ENCODE assay signal across 8 mouse cellular contexts in genomic region chr8:125568851-125569532, GRCm38 (mm10). TPM values are rescaled to one million over a fixed set of nuclear protein-coding genes. Genes with fewer than 3 reads are reported as not detected.
DNase-seq lines count a peak whose midpoint lies in the region; ATAC-seq and TF ChIP-seq lines count a peak whose summit lies in the region.

No protein-coding gene starts in this region.

- H3K27me3 ChIP-seq in thymus, adult 2 months (ENCODE audit: control insufficient read depth, insufficient read depth, low read length): no peaks in the 10 kb centered on the region
- no peaks in the 10 kb centered on the region for H3K27me3 ChIP-seq in limb, embryonic 14.5 days (ENCODE audit: control insufficient read depth, insufficient read depth, low read length)
- peaks cover 7% of the 10 kb centered on the region; the same call in 1 of the 2 replicates for H3K27me3 ChIP-seq in midbrain, embryonic 14.5 days (ENCODE audit: control insufficient read depth, insufficient read depth, low read length)
- no peaks in the 10 kb centered on the region for H3K27me3 ChIP-seq in stomach, embryonic 15.5 days (replicated peaks)

- 0 out of 2 replicates have a peak, but pooled peaks cover 3% of the 10 kb centered on the region for H3K9me3 ChIP-seq in limb, embryonic 14.5 days (ENCODE audit: control insufficient read depth, low read length)
- no peaks in the 10 kb centered on the region for H3K9me3 ChIP-seq in midbrain, embryonic 14.5 days (ENCODE audit: control insufficient read depth, low read length)
- H3K9me3 ChIP-seq in stomach, embryonic 15.5 days: no peaks in the 10 kb centered on the region

- under 1% methylated on average over 39 of the region's 39 CpGs for WGBS in thymus, adult 2 months
- under 1% methylated on average over 39 of the region's 39 CpGs for WGBS in limb, embryonic 14.5 days
- under 1% methylated on average over 39 of the region's 39 CpGs for WGBS in midbrain, embryonic 14.5 days
- WGBS in stomach, embryonic 15.5 days: under 1% methylated on average over 39 of the region's 39 CpGs

- no peaks in the 10 kb centered on the region for H3K36me3 ChIP-seq in thymus, adult 2 months (ENCODE audit: control insufficient read depth, insufficient read depth, low read length)
- no peaks in the 10 kb centered on the region for H3K36me3 ChIP-seq in limb, embryonic 14.5 days (ENCODE audit: control insufficient read depth, insufficient read depth, low read length)
- H3K36me3 ChIP-seq in midbrain, embryonic 14.5 days (ENCODE audit: control insufficient read depth, insufficient read depth, low read length): no peaks in the 10 kb centered on the region
- H3K36me3 ChIP-seq in stomach, embryonic 15.5 days: no peaks in the 10 kb centered on the region

- no peak for DNase-seq in thymus, adult 2 months
- DNase-seq in thymus, postnatal 4 days: no peak
- DNase-seq in heart, adult 18-20 months: peak; percentile 77 to 78
- DNase-seq in kidney, adult 11 months: peak; percentile 64
- peak; percentile 89 for DNase-seq in limb, embryonic 14.5 days (ENCODE audit: low spot score)
- DNase-seq in midbrain, embryonic 14.5 days: peak; percentile 87

- ATAC-seq in limb, embryonic 14.5 days (ENCODE audit: low FRiP score, low read depth): no peak
- peak; percentile 7 for ATAC-seq in midbrain, embryonic 14.5 days (ENCODE audit: low FRiP score, low TSS enrichment)
- no peak for ATAC-seq in stomach, embryonic 15.5 days (ENCODE audit: insufficient read depth, low FRiP score, low read depth)

- H3K4me3 ChIP-seq in thymus, adult 2 months (ENCODE audit: control insufficient read depth, insufficient read depth, low read length): peak overlapping the region; percentile 86
- peak overlapping the region; percentile 77 for H3K4me3 ChIP-seq in cortical plate, adult 2 months (ENCODE audit: insufficient read depth, low read length)
- H3K4me3 ChIP-seq in limb, embryonic 14.5 days (replicated peaks; ENCODE audit: low read length): peak overlapping the region; percentile 71
- peak overlapping the region; percentile 85 for H3K4me3 ChIP-seq in midbrain, embryonic 14.5 days (replicated peaks; ENCODE audit: low read depth, low read length)
- H3K4me3 ChIP-seq in stomach, embryonic 15.5 days (replicated peaks): peak overlapping the region; percentile 64

- no peak overlapping the region for H3K27ac ChIP-seq in thymus, adult 2 months (ENCODE audit: control insufficient read depth, insufficient read depth, low read length)
- H3K27ac ChIP-seq in cortical plate, adult 2 months (ENCODE audit: insufficient read depth, low read length): peak overlapping the region; percentile 2
- peak overlapping the region; percentile 34; the same call in 1 of the 2 replicates for H3K27ac ChIP-seq in limb, embryonic 14.5 days (replicated peaks; ENCODE audit: low read depth, low read length)
- H3K27ac ChIP-seq in midbrain, embryonic 14.5 days (replicated peaks; ENCODE audit: low read depth, low read length): peak overlapping the region; percentile 81
- peak overlapping the region; percentile 62 for H3K27ac ChIP-seq in stomach, embryonic 15.5 days

- peaks cover 7% of the 10 kb centered on the region for H3K4me1 ChIP-seq in thymus, adult 2 months (replicated peaks; ENCODE audit: control insufficient read depth, insufficient read depth, low read length)
- H3K4me1 ChIP-seq in cortical plate, adult 2 months (ENCODE audit: control insufficient read depth, insufficient read depth, low read length): peaks cover 2% of the 10 kb centered on the region; the same call in 1 of the 2 replicates
- H3K4me1 ChIP-seq in limb, embryonic 14.5 days (ENCODE audit: control insufficient read depth, insufficient read depth, low read length): peaks cover 17% of the 10 kb centered on the region
- H3K4me1 ChIP-seq in midbrain, embryonic 14.5 days (ENCODE audit: control insufficient read depth, insufficient read depth, low read length): peaks cover 30% of the 10 kb centered on the region
- H3K4me1 ChIP-seq in stomach, embryonic 15.5 days: peaks cover 10% of the 10 kb centered on the region

- H3K9ac ChIP-seq in limb, embryonic 14.5 days (ENCODE audit: low read depth, low read length, severe bottlenecking): peak overlapping the region; percentile 72
- peak overlapping the region; percentile 76 for H3K9ac ChIP-seq in midbrain, embryonic 14.5 days (replicated peaks; ENCODE audit: low read length)
- H3K9ac ChIP-seq in stomach, embryonic 15.5 days: peak overlapping the region; percentile 48

- no peak for TF ChIP-seq POLR2A in thymus, adult 2 months (IDR thresholded peaks at IDR 0.05; ENCODE audit: control insufficient read depth, extremely low read depth, insufficient read depth, low read length, poor library complexity)
- no peak for TF ChIP-seq POLR2A in cortical plate, adult 2 months (IDR thresholded peaks at IDR 0.05; ENCODE audit: extremely low read depth, insufficient read depth, low read length)
- TF ChIP-seq POLR2A in limb, embryonic 14.5 days (IDR thresholded peaks at IDR 0.05; ENCODE audit: borderline replicate concordance, extremely low read depth, insufficient read depth, insufficient read length): no peak

- TF ChIP-seq CTCF in thymus, adult 2 months (IDR thresholded peaks at IDR 0.05; ENCODE audit: borderline replicate concordance, control insufficient read depth, extremely low read depth, insufficient read depth, low read length, poor library complexity): no peak
- TF ChIP-seq CTCF in cortical plate, adult 2 months (IDR thresholded peaks at IDR 0.05; ENCODE audit: extremely low read depth, insufficient read depth, low read length): peak; percentile 46; the same call in 1 of the 2 replicates

- peak overlapping the region; percentile 94 for H3K4me2 ChIP-seq in limb, embryonic 14.5 days (replicated peaks; ENCODE audit: low read depth, low read length, severe bottlenecking)
- peak overlapping the region; percentile 89 for H3K4me2 ChIP-seq in midbrain, embryonic 14.5 days (ENCODE audit: low read length)
- peak overlapping the region; percentile 98 for H3K4me2 ChIP-seq in stomach, embryonic 15.5 days

RNA-seq across cellular contexts. Expression of gene Sipa1l2, which starts 0.6 kb away (rescaled TPM):
- 10.9 and 11.7 TPM in 2 replicates for polyA plus RNA-seq in thymus, adult 2 months (2012; rRNA removed)
- 22.7 and 26.5 TPM in 2 replicates for polyA plus RNA-seq in cortical plate, adult 2 months (2012; rRNA removed)
- 10 to 100 TPM; 37.9 to 42.2 TPM for total RNA-seq in heart, adult 18-20 months (2021)
- 21.6 and 24.8 TPM in 2 replicates for polyA plus RNA-seq in limb, embryonic 14.5 days (2012; rRNA removed)
- polyA plus RNA-seq in limb, embryonic 14.5 days (2014; fragmentation: Nextera tagmentation; extraction: Ambion mirVana): 11.6 and 12.4 TPM in 2 replicates
- 16.4 and 25.1 TPM in 2 replicates for polyA plus RNA-seq in midbrain, embryonic 14.5 days (2014; fragmentation: Nextera tagmentation; extraction: Ambion mirVana)
- polyA plus RNA-seq in stomach, embryonic 15.5 days (2015; fragmentation: Nextera tagmentation; extraction: Ambion mirVana): 8.3 and 9.7 TPM in 2 replicates

Comparison
In these comparisons a context has a peak if more than half of its experiments do, and no peak if none do; other contexts are left out.
1. DNase-seq: peak in heart, adult 18-20 months (2 of 2), kidney, adult 11 months (single experiment), limb, embryonic 14.5 days (single experiment) and midbrain, embryonic 14.5 days (single experiment); none in thymus, adult 2 months (single experiment) and thymus, postnatal 4 days (single experiment).
2. Peak in every context shown above with its lines, with median percentiles within 50 percentile points of each other: H3K4me3 ChIP-seq, H3K4me2 ChIP-seq and H3K9ac ChIP-seq.